ENCODE assay signal across 8 mouse cellular contexts in genomic region chr15:12084859-12085258, GRCm38 (mm10). TPM values are rescaled to one million over a fixed set of nuclear protein-coding genes. Genes with fewer than 3 reads are reported as not detected.
A peak's percentile ranks its signal among the peaks of the same experiment; 100 is the strongest.
DNase-seq lines count a peak whose midpoint lies in the region; ATAC-seq and TF ChIP-seq lines count a peak whose summit lies in the region.

No protein-coding gene starts in this region.

- 70% methylated on average over 4 of the region's 4 CpGs for WGBS in liver, embryonic 12.5 days (ENCODE audit: insufficient replicate concordance)
- 74% methylated on average over 4 of the region's 4 CpGs for WGBS in hindbrain, embryonic 16.5 days
- 62% methylated on average over 4 of the region's 4 CpGs for WGBS in liver, postnatal 0 days (ENCODE audit: insufficient replicate concordance)

- H3K4me2 ChIP-seq in liver, embryonic 12.5 days: no peak overlapping the region
- H3K4me2 ChIP-seq in hindbrain, embryonic 16.5 days (ENCODE audit: low read length): no peak overlapping the region
- H3K4me2 ChIP-seq in liver, postnatal 0 days (ENCODE audit: low read depth, low read length): no peak overlapping the region

- H3K9ac ChIP-seq in liver, embryonic 12.5 days: no peak overlapping the region
- H3K9ac ChIP-seq in hindbrain, embryonic 16.5 days (ENCODE audit: low read depth, low read length): no peak overlapping the region
- no peak overlapping the region for H3K9ac ChIP-seq in liver, postnatal 0 days (replicated peaks)

- TF ChIP-seq EP300 in liver, postnatal 0 days (IDR thresholded peaks at IDR 0.05; ENCODE audit: low read depth): no peak

- peak; percentile 38 for DNase-seq in liver
- DNase-seq in ZHBTc4 (ENCODE audit: low read depth, low spot score): peak; percentile 84
- DNase-seq in embryo, embryonic 10.5 days (ENCODE audit: low spot score): peak; percentile 67
- DNase-seq in liver, postnatal 0 days: peak; percentile 55

- no peaks in the 10 kb centered on the region for H3K4me1 ChIP-seq in liver, embryonic 12.5 days
- no peaks in the 10 kb centered on the region for H3K4me1 ChIP-seq in hindbrain, embryonic 16.5 days (ENCODE audit: control insufficient read depth, insufficient read depth, low read depth, low read length)
- no peaks in the 10 kb centered on the region for H3K4me1 ChIP-seq in liver, postnatal 0 days (ENCODE audit: insufficient read depth)

- no peaks in the 10 kb centered on the region for H3K36me3 ChIP-seq in liver, embryonic 12.5 days
- H3K36me3 ChIP-seq in hindbrain, embryonic 16.5 days (ENCODE audit: control insufficient read depth, insufficient read depth, low read length): no peaks in the 10 kb centered on the region
- no peaks in the 10 kb centered on the region for H3K36me3 ChIP-seq in liver, postnatal 0 days (replicated peaks; ENCODE audit: insufficient read depth, low read length)

- no peak overlapping the region for H3K4me3 ChIP-seq in liver, embryonic 12.5 days
- no peak overlapping the region for H3K4me3 ChIP-seq in hindbrain, embryonic 16.5 days (ENCODE audit: low read length)
- H3K4me3 ChIP-seq in liver, postnatal 0 days (ENCODE audit: low read depth, low read length): no peak overlapping the region

- ATAC-seq in liver, embryonic 12.5 days: no peak
- ATAC-seq in hindbrain, embryonic 16.5 days: peak; percentile 71
- no peak for ATAC-seq in liver, postnatal 0 days
- ATAC-seq in neutrophil, adult 5-6 weeks (ENCODE audit: extremely low read depth, insufficient number of reproducible peaks, low FRiP score, poor library complexity, severe bottlenecking): 0 out of 2 replicates have a peak, but pooled peaks have one; percentile 48
- ATAC-seq in erythroid progenitor cell, adult 5-6 weeks (replicated peaks; ENCODE audit: low FRiP score, poor library complexity, severe bottlenecking): no peak; the same call in 1 of the 2 replicates

- no peak overlapping the region for H3K27ac ChIP-seq in liver, embryonic 12.5 days
- H3K27ac ChIP-seq in hindbrain, embryonic 16.5 days (ENCODE audit: low read depth, low read length): no peak overlapping the region
- H3K27ac ChIP-seq in liver, postnatal 0 days (ENCODE audit: low read depth): no peak overlapping the region

- no peaks in the 10 kb centered on the region for H3K9me3 ChIP-seq in liver, embryonic 12.5 days (replicated peaks)
- no peaks in the 10 kb centered on the region for H3K9me3 ChIP-seq in hindbrain, embryonic 16.5 days (ENCODE audit: control insufficient read depth, low read length)
- no peaks in the 10 kb centered on the region for H3K9me3 ChIP-seq in liver, postnatal 0 days (ENCODE audit: low read length)

- TF ChIP-seq CTCF in liver, postnatal 0 days (IDR thresholded peaks at IDR 0.05; ENCODE audit: low read depth): peak; percentile 80

- H3K27me3 ChIP-seq in liver, embryonic 12.5 days (replicated peaks): no peaks in the 10 kb centered on the region
- H3K27me3 ChIP-seq in hindbrain, embryonic 16.5 days (replicated peaks; ENCODE audit: control insufficient read depth, insufficient read depth, low read length): no peaks in the 10 kb centered on the region
- H3K27me3 ChIP-seq in liver, postnatal 0 days (ENCODE audit: insufficient read depth, low read length): no peaks in the 10 kb centered on the region

RNA-seq across cellular contexts. Expression of gene Zfr, which starts 32.8 kb away (rescaled TPM):
- polyA plus RNA-seq in liver, embryonic 12.5 days (2016; fragmentation: Nextera tagmentation; extraction: Ambion mirVana): 55.4 and 56.3 TPM in 2 replicates
- polyA plus RNA-seq in hindbrain, embryonic 16.5 days (2015; fragmentation: Nextera tagmentation; extraction: Ambion mirVana): 162 and 168 TPM in 2 replicates
- 26.6 and 33.5 TPM in 2 replicates for polyA plus RNA-seq in liver, postnatal 0 days (2015; fragmentation: Nextera tagmentation; extraction: Ambion mirVana)
- total RNA-seq in neutrophil, adult 5-6 weeks (2017): 71.1 and 83.7 TPM in 2 replicates
- total RNA-seq in erythroid progenitor cell, adult 5-6 weeks (2015; ENCODE audit: low replicate concordance): 73.9 and 80.1 TPM in 2 replicates
- total RNA-seq in erythroid progenitor cell, adult 5-6 weeks (2017; ENCODE audit: low replicate concordance): 45.5 and 53.8 TPM in 2 replicates

Comparison
In these comparisons a context has a peak if more than half of its experiments do, and no peak if none do; other contexts are left out.
1. ATAC-seq: peak in hindbrain, embryonic 16.5 days (single experiment) and neutrophil, adult 5-6 weeks (single experiment); none in liver, embryonic 12.5 days (single experiment), liver, postnatal 0 days (single experiment) and erythroid progenitor cell, adult 5-6 weeks (single experiment).
2. Peak in every context shown above with its lines, with median percentiles within 50 percentile points of each other: DNase-seq.